Comparison of ENCODE assay signal across 31 mouse cellular contexts in genomic region chr11:58803871-58804270, GRCm38 (mm10). TPM values are rescaled to one million over a fixed set of nuclear protein-coding genes. Genes with fewer than 3 reads are reported as not detected.
DNase-seq lines count a peak whose midpoint lies in the region; ATAC-seq and TF ChIP-seq lines count a peak whose summit lies in the region.
"Had no signal": no experiment of that assay in that cellular context is flagged by ENCODE, and none has a peak within 500 bp of the region (broad histone marks: within the 10 kb centered on the region; RNA-seq: fewer than 3 reads in every experiment).

No protein-coding gene starts in this region.

- no peak overlapping the region for H3K9ac ChIP-seq in heart, embryonic 12.5 days
- no peak overlapping the region for H3K9ac ChIP-seq in liver, adult 2 months (ENCODE audit: low read depth, low read length)
- no peak overlapping the region for H3K9ac ChIP-seq in liver, embryonic 12.5 days
- H3K9ac ChIP-seq: embryonic facial prominence, embryonic 13.5 days; embryonic facial prominence, embryonic 15.5 days; forebrain, embryonic 12.5 days had no signal

- ATAC-seq in heart, embryonic 12.5 days (ENCODE audit: insufficient number of reproducible peaks, low FRiP score): no peak
- no peak for ATAC-seq in liver, embryonic 12.5 days
- ATAC-seq: activated CD4-positive, CD25-positive, alpha-beta regulatory T cell, adult 4 months; CD4-positive, CD25-positive, alpha-beta regulatory T cell, adult 4 months; forebrain, embryonic 14.5 days; Patski had no signal

- DNase-seq in heart, adult 11 months: peak; percentile 21
- DNase-seq in liver, adult 2 months (ENCODE audit: extremely low read depth, low read depth, low spot score): peak; percentile 81
- no peak for DNase-seq in testis, postnatal 14 days (ENCODE audit: low spot score)
- no peak for DNase-seq in cerebellum, postnatal 10 days
- DNase-seq: adrenal gland, adult 8-10 months; adrenal gland, postnatal 14 days; adrenal gland, postnatal 36 days; B cell, adult 2 months; cerebellum, adult 11-12 months; cerebellum, adult 2 months; cerebellum, adult 9-10 months; cerebellum, postnatal 14 days; cerebellum, postnatal 36 days; embryo, embryonic 11 days had no signal

- no peak overlapping the region for H3K4me2 ChIP-seq in heart, embryonic 12.5 days
- no peak overlapping the region for H3K4me2 ChIP-seq in liver, embryonic 12.5 days
- H3K4me2 ChIP-seq: embryonic facial prominence, embryonic 13.5 days; embryonic facial prominence, embryonic 15.5 days; forebrain, embryonic 12.5 days had no signal

- H3K4me3 ChIP-seq in heart, embryonic 12.5 days: no peak overlapping the region
- no peak overlapping the region for H3K4me3 ChIP-seq in liver, adult 2 months (ENCODE audit: insufficient read depth, low read depth, low read length)
- no peak overlapping the region for H3K4me3 ChIP-seq in liver, embryonic 12.5 days
- 0 out of 2 replicates have a peak overlapping the region, but pooled peaks have one; percentile 27 for H3K4me3 ChIP-seq in testis, adult 2 months (ENCODE audit: control insufficient read depth, low read depth, low read length)
- H3K4me3 ChIP-seq: embryonic facial prominence, embryonic 13.5 days; embryonic facial prominence, embryonic 15.5 days; erythroblast, embryonic 14.5 days; forebrain, embryonic 10.5 days; forebrain, embryonic 12.5 days had no signal

- no peak for TF ChIP-seq CTCF in liver, adult 2 months (IDR thresholded peaks at IDR 0.05; ENCODE audit: low read depth, low read length)
- TF ChIP-seq CTCF in testis, adult 2 months (IDR thresholded peaks at IDR 0.05; ENCODE audit: control insufficient read depth, insufficient read depth, insufficient replicate concordance, low read depth, low read length): no peak

- no peaks in the 10 kb centered on the region for H3K36me3 ChIP-seq in heart, embryonic 12.5 days
- no peaks in the 10 kb centered on the region for H3K36me3 ChIP-seq in liver, adult 2 months (ENCODE audit: control insufficient read depth, insufficient read depth, low read length)
- no peaks in the 10 kb centered on the region for H3K36me3 ChIP-seq in liver, embryonic 12.5 days
- H3K36me3 ChIP-seq in testis, adult 2 months (ENCODE audit: control insufficient read depth, insufficient read depth, low read length): no peaks in the 10 kb centered on the region
- H3K36me3 ChIP-seq: embryonic facial prominence, embryonic 13.5 days; embryonic facial prominence, embryonic 15.5 days; forebrain, embryonic 10.5 days; forebrain, embryonic 12.5 days; G1E had no signal

- no peaks in the 10 kb centered on the region for H3K79me2 ChIP-seq in liver, adult 2 months (ENCODE audit: control insufficient read depth, insufficient read depth, low read length)

- WGBS in heart, embryonic 12.5 days: 67% methylated on average over 4 of the region's 4 CpGs
- WGBS in liver, adult 2 months: 38% methylated on average over 4 of the region's 4 CpGs
- 49% methylated on average over 4 of the region's 4 CpGs for WGBS in liver, embryonic 12.5 days (ENCODE audit: insufficient replicate concordance)

- peaks cover 3% of the 10 kb centered on the region; the same call in 1 of the 2 replicates for H3K27me3 ChIP-seq in heart, embryonic 12.5 days (replicated peaks)
- H3K27me3 ChIP-seq in liver, adult 2 months (ENCODE audit: control insufficient read depth, insufficient read depth, low read length): no peaks in the 10 kb centered on the region
- no peaks in the 10 kb centered on the region for H3K27me3 ChIP-seq in liver, embryonic 12.5 days (replicated peaks)
- no peaks in the 10 kb centered on the region for H3K27me3 ChIP-seq in testis, adult 2 months (ENCODE audit: control insufficient read depth, insufficient read depth, low read length)
- H3K27me3 ChIP-seq: embryonic facial prominence, embryonic 13.5 days; embryonic facial prominence, embryonic 15.5 days; forebrain, embryonic 12.5 days had no signal

- H3K4me1 ChIP-seq in heart, embryonic 12.5 days (replicated peaks): 0 out of 2 replicates have a peak, but pooled peaks cover 10% of the 10 kb centered on the region
- H3K4me1 ChIP-seq in liver, adult 2 months (ENCODE audit: control insufficient read depth, insufficient read depth, low read length): peaks cover 7% of the 10 kb centered on the region
- H3K4me1 ChIP-seq in liver, embryonic 12.5 days: 0 out of 2 replicates have a peak, but pooled peaks cover 4% of the 10 kb centered on the region
- H3K4me1 ChIP-seq in testis, adult 2 months (ENCODE audit: control insufficient read depth, insufficient read depth, low read length): peaks cover 7% of the 10 kb centered on the region

- no peak for TF ChIP-seq POLR2A in liver, adult 2 months (IDR thresholded peaks at IDR 0.05; ENCODE audit: extremely low read depth, insufficient read depth, low read length)
- no peak for TF ChIP-seq POLR2A in testis, adult 2 months (IDR thresholded peaks at IDR 0.05; ENCODE audit: control insufficient read depth, low read depth, low read length)

- H3K9me3 ChIP-seq in heart, embryonic 12.5 days (replicated peaks): no peaks in the 10 kb centered on the region
- no peaks in the 10 kb centered on the region for H3K9me3 ChIP-seq in liver, embryonic 12.5 days (replicated peaks)
- H3K9me3 ChIP-seq: embryonic facial prominence, embryonic 13.5 days; embryonic facial prominence, embryonic 15.5 days; forebrain, embryonic 10.5 days; forebrain, embryonic 12.5 days; G1E had no signal

- H3K27ac ChIP-seq in heart, embryonic 12.5 days (ENCODE audit: poor library complexity, severe bottlenecking): no peak overlapping the region
- H3K27ac ChIP-seq in liver, adult 2 months (replicated peaks; ENCODE audit: insufficient read depth, low read depth, low read length): no peak overlapping the region
- no peak overlapping the region for H3K27ac ChIP-seq in liver, embryonic 12.5 days
- no peak overlapping the region for H3K27ac ChIP-seq in testis, adult 2 months (ENCODE audit: control insufficient read depth, insufficient read depth, low read depth, low read length)
- H3K27ac ChIP-seq: embryonic facial prominence, embryonic 13.5 days; embryonic facial prominence, embryonic 15.5 days; forebrain, embryonic 10.5 days; forebrain, embryonic 12.5 days had no signal

RNA-seq across cellular contexts. Expression of gene Fam183b, which starts 2.1 kb away (rescaled TPM):
- polyA plus RNA-seq in heart, embryonic 12.5 days (2016; fragmentation: Nextera tagmentation; extraction: Ambion mirVana): 0.65 and 1.1 TPM in 2 replicates
- total RNA-seq in liver, adult 2 months (2014; rRNA removed): not detected in 2 replicates
- not detected in 2 replicates for polyA plus RNA-seq in liver, adult 2 months (2012; rRNA removed)
- polyA plus RNA-seq in liver, embryonic 12.5 days (2016; fragmentation: Nextera tagmentation; extraction: Ambion mirVana): 0.31 TPM in 1 of 2 replicates, not detected in the other
- 142 and 144 TPM in 2 replicates for polyA plus RNA-seq in testis, adult 2 months (2012; rRNA removed)
- total RNA-seq: common myeloid progenitor, adult 5-6 weeks; G1E had no signal
- polyA plus RNA-seq: activated CD4-positive, CD25-positive, alpha-beta regulatory T cell, adult 4 months; embryonic facial prominence, embryonic 13.5 days; erythroblast, embryonic 14.5 days; G1E; Patski had no signal

RNA-seq across cellular contexts. Expression of gene Olfr313, which starts 10.9 kb away (rescaled TPM):
- 0.18 TPM in 1 of 2 replicates, not detected in the other for polyA plus RNA-seq in heart, embryonic 12.5 days (2016; fragmentation: Nextera tagmentation; extraction: Ambion mirVana)
- total RNA-seq in liver, adult 2 months (2014; rRNA removed): not detected in 2 replicates
- polyA plus RNA-seq in liver, adult 2 months (2012; rRNA removed): not detected in 2 replicates
- not detected in 2 replicates for polyA plus RNA-seq in liver, embryonic 12.5 days (2016; fragmentation: Nextera tagmentation; extraction: Ambion mirVana)
- polyA plus RNA-seq in testis, adult 2 months (2012; rRNA removed): 0.09 and 0.42 TPM in 2 replicates
- total RNA-seq: adrenal gland, adult 18-20 months; adrenal gland, adult 8-10 months; adrenal gland, postnatal 14 days; adrenal gland, postnatal 36 days; common myeloid progenitor, adult 5-6 weeks had no signal
- polyA plus RNA-seq: activated CD4-positive, CD25-positive, alpha-beta regulatory T cell, adult 4 months; CD4-positive, CD25-positive, alpha-beta regulatory T cell, adult 4 months; cerebellum, adult 2 months; embryonic facial prominence, embryonic 11.5 days; embryonic facial prominence, embryonic 13.5 days; erythroblast, embryonic 14.5 days; forebrain, embryonic 10.5 days; forebrain, embryonic 12.5 days; forebrain, embryonic 14.5 days; G1E; Patski had no signal

RNA-seq across cellular contexts. Expression of gene Olfr314, which starts 21.1 kb away (rescaled TPM):
- polyA plus RNA-seq in heart, embryonic 12.5 days (2016; fragmentation: Nextera tagmentation; extraction: Ambion mirVana): 0.10 TPM in 1 of 2 replicates, not detected in the other
- not detected in 2 replicates for total RNA-seq in liver, adult 2 months (2014; rRNA removed)
- not detected in 2 replicates for polyA plus RNA-seq in liver, adult 2 months (2012; rRNA removed)
- not detected in 2 replicates for polyA plus RNA-seq in liver, embryonic 12.5 days (2016; fragmentation: Nextera tagmentation; extraction: Ambion mirVana)
- not detected in 2 replicates for polyA plus RNA-seq in testis, adult 2 months (2012; rRNA removed)
- total RNA-seq: adrenal gland, adult 18-20 months; adrenal gland, adult 8-10 months; adrenal gland, postnatal 14 days; adrenal gland, postnatal 36 days; CH12.LX; common myeloid progenitor, adult 5-6 weeks had no signal
- polyA plus RNA-seq: activated CD4-positive, CD25-positive, alpha-beta regulatory T cell, adult 4 months; CD4-positive, CD25-positive, alpha-beta regulatory T cell, adult 4 months; cerebellum, adult 2 months; embryonic facial prominence, embryonic 11.5 days; embryonic facial prominence, embryonic 13.5 days; embryonic facial prominence, embryonic 15.5 days; erythroblast, embryonic 14.5 days; forebrain, embryonic 10.5 days; forebrain, embryonic 12.5 days; forebrain, embryonic 14.5 days; G1E; Patski had no signal

RNA-seq across cellular contexts. Expression of gene Olfr312, which starts 25.2 kb away (rescaled TPM):
- 0.10 and 0.12 TPM in 2 replicates for polyA plus RNA-seq in heart, embryonic 12.5 days (2016; fragmentation: Nextera tagmentation; extraction: Ambion mirVana)
- total RNA-seq in liver, adult 2 months (2014; rRNA removed): not detected in 2 replicates
- not detected in 2 replicates for polyA plus RNA-seq in liver, adult 2 months (2012; rRNA removed)
- polyA plus RNA-seq in liver, embryonic 12.5 days (2016; fragmentation: Nextera tagmentation; extraction: Ambion mirVana): not detected in 2 replicates
- 0.02 and 0.06 TPM in 2 replicates for polyA plus RNA-seq in testis, adult 2 months (2012; rRNA removed)
- total RNA-seq: adrenal gland, adult 18-20 months; adrenal gland, adult 8-10 months; adrenal gland, postnatal 14 days; adrenal gland, postnatal 36 days; CH12.LX; common myeloid progenitor, adult 5-6 weeks had no signal
- polyA plus RNA-seq: cerebellum, adult 2 months; embryonic facial prominence, embryonic 11.5 days; embryonic facial prominence, embryonic 13.5 days; embryonic facial prominence, embryonic 15.5 days; erythroblast, embryonic 14.5 days; forebrain, embryonic 10.5 days; forebrain, embryonic 14.5 days; G1E; Patski had no signal

RNA-seq across cellular contexts. Expression of gene Olfr315, which starts 30.9 kb away (rescaled TPM):
- polyA plus RNA-seq in heart, embryonic 12.5 days (2016; fragmentation: Nextera tagmentation; extraction: Ambion mirVana): not detected in 2 replicates
- total RNA-seq in liver, adult 2 months (2014; rRNA removed): not detected in 2 replicates
- polyA plus RNA-seq in liver, adult 2 months (2012; rRNA removed): not detected in 2 replicates
- polyA plus RNA-seq in liver, embryonic 12.5 days (2016; fragmentation: Nextera tagmentation; extraction: Ambion mirVana): not detected in 2 replicates
- not detected in 2 replicates for polyA plus RNA-seq in testis, adult 2 months (2012; rRNA removed)
- total RNA-seq: adrenal gland, adult 18-20 months; adrenal gland, adult 8-10 months; adrenal gland, postnatal 14 days; adrenal gland, postnatal 36 days; CH12.LX; common myeloid progenitor, adult 5-6 weeks; G1E had no signal
- polyA plus RNA-seq: activated CD4-positive, CD25-positive, alpha-beta regulatory T cell, adult 4 months; CD4-positive, CD25-positive, alpha-beta regulatory T cell, adult 4 months; cerebellum, adult 2 months; embryonic facial prominence, embryonic 11.5 days; embryonic facial prominence, embryonic 13.5 days; embryonic facial prominence, embryonic 15.5 days; erythroblast, embryonic 14.5 days; forebrain, embryonic 10.5 days; forebrain, embryonic 12.5 days; forebrain, embryonic 14.5 days; G1E; Patski had no signal

Comparison
In these comparisons a context has a peak if more than half of its experiments do, and no peak if none do; other contexts are left out.
1. DNase-seq: peak in heart, adult 11 months (single experiment) and liver, adult 2 months (single experiment); none in testis, postnatal 14 days (single experiment) and cerebellum, postnatal 10 days (0 of 2).
2. RNA of gene Fam183b, which starts 2.1 kb away (polyA plus RNA-seq): 142 to 144 TPM in testis, adult 2 months; 0.65 to 1.1 TPM in heart, embryonic 12.5 days, 0.31 TPM in liver, embryonic 12.5 days and not detected in liver, adult 2 months; every median in the first group is over 10 times any median in the second.